Mouse (Mus musculus): ENCODE measurements around the gene Fbxw11.

DNA sequence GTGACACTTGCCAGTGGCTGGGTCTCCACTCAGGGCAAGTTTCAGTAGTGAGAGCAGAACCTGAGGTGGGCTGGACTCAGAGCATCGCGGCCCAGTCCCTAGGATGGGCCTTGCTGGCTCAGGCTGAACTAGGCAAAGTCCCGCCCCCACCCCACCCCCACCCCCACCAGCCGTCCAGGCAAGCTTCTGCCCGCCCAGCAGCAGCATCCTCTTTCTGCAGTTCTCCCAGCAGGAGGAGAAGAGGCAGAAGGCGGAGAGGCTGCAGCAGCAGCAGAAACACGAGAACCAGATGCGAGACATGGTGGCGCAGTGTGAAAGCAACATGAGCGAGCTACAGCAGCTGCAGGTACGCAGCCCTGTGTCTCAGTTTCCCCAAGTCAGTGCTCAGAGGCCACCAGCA, 27.0 kb upstream of the Fbxw11 start:
- TF ChIP-seq POLR2A (IDR thresholded peaks at IDR 0.05; ENCODE audit: insufficient read length, low read depth): no peak
- TF ChIP-seq CEBPB (IDR thresholded peaks at IDR 0.05; ENCODE audit: insufficient read depth, poor library complexity, severe bottlenecking): no peak
- TF ChIP-seq USF1 (IDR thresholded peaks at IDR 0.05; ENCODE audit: low read depth): no peak
- no peak for TF ChIP-seq TCF3 (IDR thresholded peaks at IDR 0.05; ENCODE audit: insufficient read length, low read depth)
- no peak for TF ChIP-seq TCF12 (IDR thresholded peaks at IDR 0.05; ENCODE audit: insufficient read depth, poor library complexity, severe bottlenecking)
- no peak for TF ChIP-seq POLR2AphosphoS2 (IDR thresholded peaks at IDR 0.05; ENCODE audit: insufficient read length, low read depth)
